Mouse (Mus musculus): ENCODE results near the gene Pdia4.
"Not testable (repeated sequence)": the region's sequence is repeated elsewhere in the genome, so short reads cannot be mapped to it uniquely, and the experiment has no call there.

Pdia4 gene

DNA sequence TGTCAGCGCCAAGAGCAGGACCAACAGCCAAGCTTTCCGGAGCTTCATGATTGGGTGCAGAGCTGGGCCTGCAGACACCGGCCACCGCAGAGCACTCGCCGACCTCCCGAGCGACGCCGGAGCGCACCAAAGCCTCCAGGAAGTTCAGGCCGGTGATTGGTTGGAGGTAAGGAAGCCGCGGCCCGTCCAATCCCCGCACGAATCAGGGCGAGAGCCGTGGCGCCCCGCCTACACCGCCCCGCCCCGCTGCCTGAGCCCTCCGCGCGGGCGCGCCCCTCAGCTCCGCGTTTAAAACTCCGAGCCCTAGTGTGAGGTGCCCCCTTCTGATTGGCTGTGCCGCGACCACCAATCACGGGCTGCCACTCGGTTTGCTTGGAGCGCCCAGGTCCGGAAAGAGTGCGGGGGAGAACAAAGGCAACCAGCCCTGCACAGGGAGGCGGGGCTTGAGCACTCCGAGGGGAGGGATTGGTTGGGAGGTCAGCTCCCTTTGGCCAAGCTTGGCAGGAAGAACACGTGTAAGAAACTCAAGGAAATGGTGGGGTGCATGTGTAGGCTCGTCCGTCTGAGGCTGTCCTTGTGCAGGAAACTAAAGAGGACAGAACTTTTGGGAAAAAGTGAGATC lies at the start of gene Pdia4:
TSS of gene Pdia4 (minus strand) at position 174 of the 622 bp plus-strand sequence.
- peak; percentile 100 for DNase-seq (ENCODE audit: low read depth, low spot score)

DNA sequence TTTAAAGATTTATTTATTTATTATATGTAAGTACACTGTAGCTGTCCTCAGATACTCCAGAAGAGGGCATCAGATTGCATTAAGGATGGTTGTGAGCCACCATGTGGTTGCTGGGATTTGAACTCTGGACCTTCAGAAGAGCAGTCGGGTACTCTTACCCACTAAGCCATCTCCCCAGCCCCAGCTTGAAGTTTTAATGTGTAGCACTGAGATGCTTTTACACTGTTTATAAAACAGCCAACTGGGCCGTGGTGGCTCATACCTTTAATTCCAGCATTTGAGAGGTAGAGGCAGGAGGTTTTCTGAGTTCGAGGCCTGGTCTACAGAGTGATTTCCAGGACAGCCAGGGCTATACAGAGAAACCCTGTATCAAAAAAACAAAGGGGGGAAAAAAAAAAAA lies 44.5 kb upstream of the Pdia4 start:
- not testable (repeated sequence) for DNase-seq (ENCODE audit: low read depth, low spot score)

DNA sequence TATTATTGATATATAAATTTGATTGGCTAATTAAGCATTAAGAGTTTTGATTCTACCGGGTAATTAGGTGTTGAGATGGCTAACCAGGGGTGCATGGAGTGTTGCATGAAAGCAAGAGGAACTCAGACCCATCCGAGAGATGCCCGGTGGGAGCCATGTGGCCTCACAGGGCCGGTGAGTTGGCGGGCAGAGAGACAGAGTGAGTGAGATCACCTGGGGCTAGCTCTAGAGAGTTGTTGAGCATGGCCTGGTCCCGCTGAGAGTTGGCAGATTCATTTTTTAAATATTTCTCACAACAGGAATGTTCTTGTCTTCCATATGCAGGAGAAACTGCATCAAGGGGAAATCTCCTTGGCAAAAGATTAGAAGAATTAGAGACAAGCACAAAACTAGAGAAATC lies 44.0 kb upstream of the Pdia4 start:
- DNase-seq (ENCODE audit: low read depth, low spot score): no peak

DNA sequence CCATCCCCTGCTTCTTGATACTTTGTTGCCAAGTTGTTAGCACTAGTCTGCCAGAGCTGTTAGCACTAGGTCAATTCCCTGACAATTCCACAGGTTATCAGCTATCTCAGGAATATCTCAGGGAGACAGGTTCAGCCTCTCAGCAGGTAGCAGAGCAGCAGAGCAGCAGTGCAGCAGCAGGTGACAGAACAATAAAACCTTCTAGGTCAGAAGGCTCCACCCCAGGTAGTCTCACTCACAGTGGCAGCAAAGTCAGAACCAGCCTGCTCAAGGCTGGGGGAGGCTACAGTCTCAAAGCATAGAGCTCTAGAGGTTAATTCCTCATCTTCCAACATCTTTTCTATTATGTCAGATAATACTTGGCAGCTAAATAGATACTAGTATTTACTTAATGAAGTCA lies 32.5 kb upstream of the Pdia4 start:
- no peak for DNase-seq (ENCODE audit: low read depth, low spot score)

DNA sequence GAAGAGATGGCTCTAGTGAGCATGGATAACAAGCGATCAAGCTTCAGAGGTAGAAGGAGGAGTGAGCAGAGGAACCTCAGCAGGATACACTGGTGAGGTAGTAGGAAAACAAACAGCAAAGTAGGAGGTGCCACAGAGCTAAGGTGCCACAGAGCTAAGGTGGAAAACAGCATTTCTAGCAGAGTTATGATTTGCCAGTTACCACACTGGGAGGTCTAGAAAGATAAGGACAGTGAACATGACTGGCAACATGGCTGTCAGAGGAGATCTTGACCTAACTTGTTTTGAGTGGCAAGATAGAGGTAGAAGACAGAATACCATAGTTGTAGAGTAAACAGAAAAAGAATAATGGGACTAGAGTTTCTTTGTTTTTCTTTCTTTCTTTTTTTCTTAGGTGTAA lies 29.1 kb upstream of the Pdia4 start:
- DNase-seq (ENCODE audit: low read depth, low spot score): no peak

DNA sequence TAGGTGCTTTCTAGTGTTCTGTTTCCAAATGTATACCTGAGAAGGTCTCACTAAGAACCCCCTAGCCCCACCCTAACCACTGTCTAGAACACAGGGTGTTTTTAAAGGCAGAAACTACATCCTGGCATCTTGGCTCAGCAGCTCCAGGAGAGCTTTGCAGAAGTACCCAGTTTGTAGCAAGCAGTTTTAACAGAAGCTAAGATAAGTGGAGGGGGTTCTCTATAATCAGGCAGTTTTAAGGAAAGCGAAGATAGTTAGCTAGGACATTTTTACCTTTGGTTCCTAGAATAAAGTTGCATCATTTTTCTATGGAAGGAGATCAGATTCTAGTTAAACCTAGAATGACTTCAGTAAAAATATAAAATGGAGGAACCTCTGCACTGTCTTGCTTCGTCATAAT lies 28.6 kb upstream of the Pdia4 start:
- no peak for DNase-seq (ENCODE audit: low read depth, low spot score)

DNA sequence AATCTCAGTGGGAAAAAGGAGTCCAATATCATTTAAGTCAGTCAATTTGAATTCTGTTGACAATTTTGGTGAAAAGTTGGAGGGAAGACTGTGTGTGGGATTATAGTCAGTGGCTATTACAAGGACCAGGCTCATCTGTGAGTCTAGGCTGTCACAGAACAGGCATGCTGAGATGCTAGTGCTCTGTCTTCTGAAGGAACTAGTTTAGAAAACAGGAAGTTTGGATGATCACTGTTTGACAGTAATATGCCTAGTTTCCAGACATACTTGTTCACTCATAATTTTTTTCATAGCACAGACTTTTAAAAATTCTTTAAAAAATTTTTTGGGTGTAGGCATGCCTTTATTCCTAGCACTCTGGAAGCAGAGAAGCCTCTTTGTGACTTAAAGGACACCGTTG lies 27.8 kb upstream of the Pdia4 start:
- DNase-seq (ENCODE audit: low read depth, low spot score): no peak

DNA sequence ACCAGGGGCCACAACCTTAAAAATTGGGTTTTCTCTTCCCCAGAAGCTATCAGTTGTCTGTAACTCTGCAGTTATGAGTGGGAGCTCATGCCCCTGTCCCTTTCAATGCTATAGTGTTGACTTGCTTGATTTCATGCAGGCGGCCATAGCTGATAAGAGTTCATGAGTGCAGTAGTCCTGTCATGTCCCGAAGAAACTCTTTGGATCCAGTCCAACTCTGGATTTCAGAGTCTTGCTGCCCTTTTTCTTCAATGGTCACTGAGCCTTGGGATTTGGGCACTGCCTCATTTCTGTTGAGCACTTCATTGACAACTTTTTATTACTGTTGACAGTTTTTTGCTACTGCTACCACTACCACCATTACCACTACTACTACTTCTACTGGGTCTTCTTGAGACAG lies 24.4 kb upstream of the Pdia4 start:
- no peak for DNase-seq (ENCODE audit: low read depth, low spot score)

DNA sequence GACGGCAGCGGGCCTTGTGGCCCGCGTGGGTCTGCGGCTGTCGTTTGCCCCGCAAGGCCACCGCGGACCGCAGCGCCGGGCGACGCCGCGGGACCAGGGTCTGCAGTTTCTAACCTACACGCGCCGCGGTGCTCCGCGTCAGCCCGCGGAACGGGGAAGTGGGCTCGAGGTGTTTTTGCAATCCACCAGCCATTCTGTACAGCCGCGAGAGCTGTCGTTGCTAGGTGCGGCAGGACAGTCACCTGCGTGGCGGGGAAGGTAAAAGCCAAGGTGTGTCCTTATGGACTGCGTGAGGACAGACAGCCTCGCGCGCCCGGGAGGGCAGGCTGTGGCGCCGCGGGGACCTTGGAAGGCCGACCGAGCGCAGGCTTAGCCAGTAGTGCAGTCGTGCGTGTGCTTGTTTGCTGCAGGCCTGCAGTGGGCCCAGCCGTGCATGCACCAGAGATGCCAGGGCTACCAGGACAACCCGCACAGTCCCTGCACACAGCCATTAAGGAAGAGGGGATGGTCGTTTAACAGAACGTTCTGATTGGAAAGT lies 22.8 kb upstream of the Pdia4 start:
- peak; percentile 67 for DNase-seq (ENCODE audit: low read depth, low spot score)

DNA sequence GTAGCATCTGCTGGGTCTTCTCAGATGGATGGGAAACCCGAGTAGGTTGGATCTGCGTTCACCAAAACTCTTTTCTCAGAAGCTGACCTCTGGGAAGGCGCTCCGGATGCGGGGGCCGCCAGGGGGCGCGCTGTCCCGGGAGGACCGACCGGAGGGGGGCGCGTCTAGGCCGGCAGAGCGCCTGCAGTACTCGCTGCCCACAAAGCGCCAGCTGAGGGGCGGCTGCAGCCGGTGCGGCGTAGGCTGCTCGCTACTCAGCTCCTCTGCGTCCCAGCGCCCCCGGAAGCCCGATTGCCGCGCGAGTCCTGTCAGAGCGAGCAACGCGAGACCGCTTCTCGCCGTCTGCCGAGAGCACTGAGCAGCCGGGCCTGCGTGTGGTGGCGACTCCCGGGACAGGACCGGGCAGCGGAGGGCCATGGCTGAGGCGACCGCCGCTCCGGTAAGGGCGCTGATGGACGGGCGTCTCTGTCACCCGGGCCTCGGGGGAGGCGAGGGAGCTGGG lies 22.3 kb upstream of the Pdia4 start, which contains the start of gene Zfp398:
TSS of gene Zfp398 (plus strand) at position 180 of the 502 bp plus-strand sequence.
- DNase-seq (ENCODE audit: low read depth, low spot score): peak; percentile 92

DNA sequence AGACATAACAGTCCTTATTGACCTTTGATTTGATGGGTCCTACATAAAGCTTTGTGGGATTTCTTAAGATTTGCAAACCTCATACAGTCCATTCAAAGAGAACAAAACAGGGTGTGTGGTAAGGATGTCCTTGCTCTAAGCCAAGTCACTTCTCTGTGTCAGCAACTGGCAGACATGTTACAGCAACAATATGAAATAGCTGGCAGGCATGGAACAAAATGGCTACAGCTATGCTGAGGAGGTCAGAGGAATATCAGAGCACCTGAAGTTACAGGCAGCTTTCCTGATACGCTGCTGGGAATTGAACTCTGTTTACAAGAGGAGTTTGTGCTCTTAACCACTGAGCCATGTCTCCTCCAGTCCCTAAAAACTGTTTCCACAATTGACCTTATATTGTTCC lies 19.0 kb upstream of the Pdia4 start:
- no peak for DNase-seq (ENCODE audit: low read depth, low spot score)

DNA sequence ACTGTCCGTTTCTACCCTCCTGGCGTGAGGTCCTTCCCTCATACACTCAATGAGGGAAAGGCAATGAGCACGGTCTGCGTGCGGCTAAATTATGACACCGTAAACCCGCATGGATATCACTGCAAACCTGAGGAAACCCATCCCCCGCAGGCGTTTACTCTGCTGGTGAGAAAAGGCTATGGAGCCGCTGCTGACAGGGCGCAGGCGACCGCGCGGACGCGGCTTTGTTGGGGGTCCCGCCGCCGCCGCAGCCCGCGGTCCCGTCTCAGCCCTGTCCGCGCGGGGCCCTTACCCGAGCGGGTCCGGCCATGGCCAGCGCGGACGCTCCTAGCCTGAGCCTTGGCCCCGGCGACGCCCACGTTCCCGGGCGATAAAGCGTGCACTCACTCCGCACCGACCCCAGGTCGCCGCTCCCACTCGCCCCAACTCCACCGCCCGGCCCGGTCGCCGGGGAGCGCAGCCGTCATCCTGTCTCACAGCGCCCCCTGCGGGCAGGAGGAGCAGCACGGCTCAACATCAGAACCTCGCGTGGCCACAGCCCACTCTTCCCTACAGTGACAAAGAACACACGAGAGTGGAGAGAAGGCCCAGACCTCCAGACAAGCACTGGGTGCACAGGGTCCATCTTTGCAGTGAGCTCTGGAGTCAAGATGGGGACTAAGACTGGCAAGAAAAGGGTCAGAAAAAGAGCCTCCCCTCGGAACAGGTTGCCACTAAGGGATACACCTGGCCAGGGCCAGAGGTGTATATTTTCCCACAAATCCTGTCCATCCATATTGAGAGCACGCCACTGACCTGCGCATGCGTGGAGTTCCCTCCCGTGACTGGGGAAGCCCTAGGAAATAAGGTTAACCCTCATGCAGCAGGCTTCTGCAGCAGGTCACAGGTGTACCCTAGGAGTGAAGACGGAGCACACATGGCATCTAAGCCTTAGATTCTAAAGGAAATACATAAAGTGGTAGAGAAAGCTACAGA lies 17.2 kb upstream of the Pdia4 start, which contains the start of gene Zfp786:
TSS of gene Zfp786 (minus strand) at position 764 of the 975 bp plus-strand sequence.
- peak; percentile 95 for DNase-seq (ENCODE audit: low read depth, low spot score)

DNA sequence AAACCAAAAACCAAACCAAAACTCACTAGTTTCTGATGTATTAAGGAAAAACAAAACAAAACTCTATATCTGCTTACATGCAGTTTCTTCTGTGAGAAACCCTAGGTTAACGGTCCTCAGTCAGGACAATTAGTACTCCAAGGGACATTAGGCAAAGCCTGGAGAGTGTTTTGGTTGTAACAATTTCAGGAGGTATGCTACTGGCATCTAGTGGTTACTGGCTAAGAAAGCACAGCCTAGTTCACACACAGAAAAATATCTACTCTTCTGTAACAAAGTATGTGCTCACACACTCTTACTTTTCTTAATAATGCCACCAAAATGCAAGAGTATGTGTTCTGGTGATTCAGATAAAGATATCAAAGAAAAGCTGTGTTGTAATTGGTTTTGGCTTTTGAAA lies 15.7 kb upstream of the Pdia4 start:
- no peak for DNase-seq (ENCODE audit: low read depth, low spot score)

DNA sequence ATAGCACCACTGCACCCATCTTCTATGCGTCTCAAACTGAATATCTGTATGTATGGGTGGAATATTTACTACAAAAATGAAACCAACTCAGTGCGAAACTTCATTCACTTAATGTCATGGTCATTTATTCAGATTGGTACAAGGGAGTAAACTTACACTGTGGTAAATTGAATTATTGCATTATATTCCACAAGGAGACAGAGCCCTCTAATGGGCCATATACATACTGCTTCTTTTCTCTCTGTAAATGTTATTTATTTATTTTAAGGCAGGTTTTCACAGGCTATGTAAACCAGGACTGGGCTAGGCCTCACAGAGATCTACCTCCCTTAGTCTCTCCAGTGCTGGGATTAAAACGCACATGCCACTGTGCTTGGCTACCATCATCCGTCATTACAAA lies 14.2 kb upstream of the Pdia4 start:
- DNase-seq (ENCODE audit: low read depth, low spot score): no peak

DNA sequence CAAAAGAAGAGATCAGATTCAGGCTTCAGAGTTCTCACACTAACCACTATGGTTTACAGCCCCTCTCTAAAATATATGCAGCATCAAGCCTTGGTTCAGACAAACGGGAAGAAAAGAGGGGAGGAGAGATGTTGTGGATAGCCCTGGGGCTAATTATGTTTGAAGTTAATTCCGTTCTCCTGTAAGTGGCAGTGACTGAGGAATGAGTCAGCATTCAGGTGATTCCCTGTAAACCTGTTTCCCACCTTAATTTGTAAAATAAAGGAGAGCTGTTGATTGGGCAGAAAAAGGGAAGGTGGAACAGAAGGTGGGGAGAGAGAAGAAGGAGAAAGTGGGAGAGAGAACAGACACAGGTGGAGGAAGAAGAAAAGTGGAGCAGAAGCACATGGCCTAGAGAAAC lies 11.0 kb upstream of the Pdia4 start:
- peak; percentile 71 for DNase-seq (ENCODE audit: low read depth, low spot score)

DNA sequence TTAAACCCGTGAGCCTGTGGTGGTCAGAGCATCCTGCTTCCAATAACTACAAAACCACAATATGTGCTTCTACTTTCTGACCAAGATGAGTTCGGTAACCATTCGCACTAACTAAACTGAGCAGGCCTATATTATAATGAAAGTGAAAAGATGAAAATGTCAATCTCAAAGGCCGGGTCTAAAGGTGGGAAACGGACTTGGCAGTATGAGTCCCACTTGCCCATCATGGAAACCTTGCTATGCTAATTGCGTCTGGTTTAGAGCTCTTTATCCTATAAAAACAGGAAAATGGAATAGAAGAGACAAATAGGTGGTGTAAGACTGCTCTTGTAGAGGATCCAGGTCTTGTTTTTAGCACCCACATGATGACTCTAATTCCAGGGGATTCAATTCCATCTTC lies 8.5 kb upstream of the Pdia4 start:
- DNase-seq (ENCODE audit: low read depth, low spot score): no peak

DNA sequence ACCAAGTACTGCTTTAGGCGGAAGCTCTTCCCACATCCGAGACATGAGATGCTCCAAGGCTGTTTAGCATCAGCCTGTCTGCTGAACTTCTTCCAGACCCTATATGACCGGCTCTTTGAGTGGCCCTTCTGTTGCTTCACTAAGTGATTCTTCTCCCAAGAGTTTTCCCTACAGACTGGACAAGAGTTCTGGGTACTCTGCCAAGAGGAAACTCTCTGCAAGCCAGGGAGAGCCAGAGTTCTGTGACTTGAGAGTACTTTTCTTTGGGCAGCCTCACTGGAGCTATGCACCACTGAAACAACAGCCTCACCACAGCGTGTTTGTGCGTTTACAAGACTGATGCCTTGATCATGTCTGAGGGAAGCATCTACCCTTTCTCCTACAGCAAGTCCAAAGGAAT lies 8.0 kb upstream of the Pdia4 start:
- no peak for DNase-seq (ENCODE audit: low read depth, low spot score)

DNA sequence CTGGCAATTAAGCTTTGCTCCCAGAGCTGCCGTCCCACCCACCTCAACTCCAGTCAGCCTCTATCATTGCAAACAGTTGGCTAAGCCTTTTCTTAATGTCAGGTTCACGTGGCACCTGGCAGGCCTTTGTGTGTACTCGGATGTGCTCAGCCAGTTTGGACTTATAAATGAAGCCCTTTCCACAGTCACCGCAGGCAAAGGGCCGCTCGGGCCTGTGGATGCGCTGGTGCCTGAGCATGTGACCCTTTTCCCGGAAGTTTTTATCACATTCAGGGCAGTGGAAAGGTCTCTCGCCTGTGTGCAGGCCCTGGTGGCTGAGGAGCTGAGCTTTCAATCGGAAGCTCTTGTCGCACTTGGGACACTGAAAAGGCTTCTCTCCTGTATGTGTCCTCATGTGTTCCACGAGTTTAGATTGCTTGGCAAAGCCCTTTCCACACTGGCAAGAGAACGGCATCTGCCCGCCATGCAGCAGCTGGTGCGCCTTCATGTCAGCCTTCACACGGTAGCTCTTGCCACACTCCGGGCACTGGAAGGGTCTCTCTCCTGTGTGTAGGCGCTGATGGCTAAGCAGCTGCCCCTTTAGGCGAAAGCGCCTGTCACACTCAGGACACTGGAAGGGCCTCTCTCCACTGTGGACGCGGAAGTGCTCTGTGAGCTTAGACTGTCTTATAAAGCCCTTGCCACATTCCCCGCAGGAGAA lies 6.5 kb upstream of the Pdia4 start:
- DNase-seq (ENCODE audit: low read depth, low spot score): peak; percentile 69

DNA sequence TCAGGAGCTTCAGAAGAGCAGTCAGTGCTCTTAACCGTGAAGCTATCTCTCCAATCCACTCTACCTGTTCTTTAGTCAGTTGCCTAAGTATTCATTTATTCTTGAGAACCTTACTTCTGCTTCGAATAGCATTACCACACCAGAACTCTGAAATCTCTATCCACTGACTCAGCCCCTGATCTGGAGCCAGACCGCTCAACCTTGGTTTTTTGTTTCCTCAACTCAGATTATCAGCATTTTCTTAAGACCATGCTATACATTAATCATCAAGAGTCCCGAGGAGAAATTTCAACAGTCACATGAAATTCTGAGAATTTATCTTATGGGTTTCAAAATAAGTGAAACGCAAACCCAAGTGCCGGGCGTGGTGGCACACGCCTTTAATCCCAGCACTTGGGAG lies 5.5 kb upstream of the Pdia4 start:
- DNase-seq (ENCODE audit: low read depth, low spot score): no peak

DNA sequence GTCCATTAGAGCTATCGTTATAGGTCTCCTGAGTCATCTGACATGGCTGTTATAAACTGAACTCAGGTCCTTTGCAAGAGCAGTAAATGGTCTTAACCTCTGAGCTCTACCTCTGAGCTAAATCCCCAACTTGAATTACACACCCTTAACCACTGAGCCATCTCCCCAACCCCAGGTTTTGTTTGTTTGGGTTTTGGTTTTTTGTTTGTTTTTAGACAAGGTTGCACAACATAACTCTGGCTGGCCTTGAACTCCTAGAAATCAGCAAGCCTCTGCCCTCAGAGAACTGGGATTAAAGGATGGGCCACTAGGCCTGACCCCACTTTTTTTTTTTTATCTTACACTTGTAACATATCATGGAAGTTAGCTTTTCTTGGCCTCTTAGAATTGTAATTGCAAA lies 2.9 kb upstream of the Pdia4 start:
- no peak for DNase-seq (ENCODE audit: low read depth, low spot score)

DNA sequence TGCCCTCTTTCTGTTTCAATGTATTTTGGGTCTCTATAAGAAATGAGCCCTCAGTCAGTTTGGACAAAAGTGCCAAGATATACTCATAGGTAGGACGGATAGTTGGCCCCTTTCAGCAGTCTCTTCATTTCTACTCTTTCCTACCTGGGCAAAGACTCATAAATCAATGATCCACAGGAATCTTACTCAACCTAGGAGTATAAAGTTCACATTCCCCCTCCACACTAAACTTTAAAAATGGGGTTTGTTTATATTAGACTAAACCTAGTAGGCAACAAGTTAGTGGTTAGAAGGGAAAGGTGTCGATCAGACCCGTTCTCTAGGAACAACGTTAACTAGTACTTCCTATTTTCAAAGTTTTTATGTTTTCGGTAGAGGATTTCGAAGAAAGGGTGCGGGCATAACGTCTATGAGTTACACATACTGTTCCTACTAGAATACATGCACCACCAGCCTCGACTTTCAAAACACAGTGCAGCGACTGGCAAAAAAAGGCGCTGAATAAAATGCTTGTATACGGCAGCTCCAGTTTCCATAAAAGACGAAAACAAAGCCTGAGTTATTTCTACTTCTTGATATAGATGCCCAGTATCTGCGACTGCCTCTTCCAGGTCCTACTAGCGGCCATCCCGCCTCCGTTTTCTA lies 837 bp downstream of the Pdia4 start:
- no peak for DNase-seq (ENCODE audit: low read depth, low spot score)

All from R1 (cell line).